Mouse (Mus musculus) mouse trophoblast stem cell (cell line): ENCODE measurements around the gene Sort1.

Experiments
- in situ Hi-C, 2 experiments: fragments of 300-500 bp; cut with MseI, MboI; formaldehyde crosslinking; loops; 2 replicates in 1 of 2; 3 replicates in 1 of 2; pipeline ENCODE4 v1.15.1; 2025

The Sort1 gene

GRCm38 (mm10) chr3:108294398-108294797, 10.5 kb downstream of the Sort1 start:
- in situ Hi-C loops: no loop called here

GRCm38 (mm10) chr3:108295379-108296219, 11.7 kb downstream of the Sort1 start:
- in situ Hi-C loops: no loop called here

GRCm38 (mm10) chr3:108296220-108297049, 12.6 kb downstream of the Sort1 start:
- in situ Hi-C loops: no loop called here

- in situ Hi-C loops: no loop called here
These were observed 13.2 kb downstream of the Sort1 start for GRCm38 (mm10) chr3:108297050-108297419.

GRCm38 (mm10) chr3:108297603-108298553, 14.0 kb downstream of the Sort1 start:
- in situ Hi-C loops: no loop called here

GRCm38 (mm10) chr3:108300455-108301030, 16.7 kb downstream of the Sort1 start:
- in situ Hi-C loops: no loop called here

- in situ Hi-C loops: no loop called here
These were observed 19.8 kb downstream of the Sort1 start for GRCm38 (mm10) chr3:108303683-108304082.

- in situ Hi-C loops: no loop called here
These were observed 20.9 kb downstream of the Sort1 start for GRCm38 (mm10) chr3:108304747-108305146.

GRCm38 (mm10) chr3:108306387-108306786, 22.5 kb downstream of the Sort1 start:
- in situ Hi-C loops: no loop called here

- in situ Hi-C loops: no loop called here
These were observed 23.6 kb downstream of the Sort1 start for GRCm38 (mm10) chr3:108307485-108307884.

- in situ Hi-C loops: no loop called here
These were observed 27.0 kb downstream of the Sort1 start for GRCm38 (mm10) chr3:108310921-108311341.

GRCm38 (mm10) chr3:108311688-108312087, 27.8 kb downstream of the Sort1 start:
- in situ Hi-C loops: no loop called here

- in situ Hi-C loops: no loop called here
These were observed 28.5 kb downstream of the Sort1 start for GRCm38 (mm10) chr3:108312414-108312813.

GRCm38 (mm10) chr3:108313138-108313537, 29.3 kb downstream of the Sort1 start:
- in situ Hi-C loops: no loop called here

GRCm38 (mm10) chr3:108314038-108314675, 30.3 kb downstream of the Sort1 start:
- in situ Hi-C loops: no loop called here

GRCm38 (mm10) chr3:108318517-108318916, 34.6 kb downstream of the Sort1 start:
- in situ Hi-C loops: no loop called here

- in situ Hi-C loops: no loop called here
These were observed 37.8 kb downstream of the Sort1 start for GRCm38 (mm10) chr3:108321671-108322070.

- in situ Hi-C loops: no loop called here
These were observed 38.3 kb downstream of the Sort1 start for GRCm38 (mm10) chr3:108322136-108322535.

GRCm38 (mm10) chr3:108322962-108323361, 39.1 kb downstream of the Sort1 start:
- in situ Hi-C loops: no loop called here

- in situ Hi-C loops: no loop called here
These were observed 41.0 kb downstream of the Sort1 start for GRCm38 (mm10) chr3:108324837-108325236.

- in situ Hi-C loops: no loop called here
These were observed 41.6 kb downstream of the Sort1 start for GRCm38 (mm10) chr3:108325521-108325920.
